Mouse (Mus musculus) E14TG2a.4 (cell line): ENCODE results near the gene Olfr56.

Experiments
- CTCF ChIP-seq: conservative IDR thresholded peaks from 2 replicates; pipeline ENCODE4 v1.5.1; 2014; ENCODE audit warnings: low read length
- POU5F1 ChIP-seq: IDR thresholded peaks from 2 replicates; pipeline ENCODE4 v1.6.1; 2014; ENCODE audit warnings: low read length, borderline replicate concordance

- TF ChIP-seq CTCF, result no peak
- no peak for TF ChIP-seq POU5F1
Measured at GRCm38 (mm10) chr11:49114774-49115173, 136.1 kb downstream of the Olfr56 start, which contains the start of gene Olfr1396.
